Mouse (Mus musculus) urinary bladder, adult 2 months (tissue): ENCODE data around the gene Sorbs1. TPM values are rescaled to one million over a fixed set of nuclear protein-coding genes. Genes with fewer than 3 reads are reported as not detected.

Experiments
- DNase-seq: peaks from one replicate; pipeline ENCODE4 v3.0.0; 2022; ENCODE audit warnings: low spot score
- polyA plus RNA-seq: library from polyadenylated mRNA; depleted of rRNA; stranded (reverse); fragments of >200 nt; gene quantifications from 2 replicates; pipeline ENCODE4 v1.2.3, GENCODE M21; 2012

Sorbs1 gene
- polyA plus RNA-seq, 1 experiment, result 313 TPM

DNA sequence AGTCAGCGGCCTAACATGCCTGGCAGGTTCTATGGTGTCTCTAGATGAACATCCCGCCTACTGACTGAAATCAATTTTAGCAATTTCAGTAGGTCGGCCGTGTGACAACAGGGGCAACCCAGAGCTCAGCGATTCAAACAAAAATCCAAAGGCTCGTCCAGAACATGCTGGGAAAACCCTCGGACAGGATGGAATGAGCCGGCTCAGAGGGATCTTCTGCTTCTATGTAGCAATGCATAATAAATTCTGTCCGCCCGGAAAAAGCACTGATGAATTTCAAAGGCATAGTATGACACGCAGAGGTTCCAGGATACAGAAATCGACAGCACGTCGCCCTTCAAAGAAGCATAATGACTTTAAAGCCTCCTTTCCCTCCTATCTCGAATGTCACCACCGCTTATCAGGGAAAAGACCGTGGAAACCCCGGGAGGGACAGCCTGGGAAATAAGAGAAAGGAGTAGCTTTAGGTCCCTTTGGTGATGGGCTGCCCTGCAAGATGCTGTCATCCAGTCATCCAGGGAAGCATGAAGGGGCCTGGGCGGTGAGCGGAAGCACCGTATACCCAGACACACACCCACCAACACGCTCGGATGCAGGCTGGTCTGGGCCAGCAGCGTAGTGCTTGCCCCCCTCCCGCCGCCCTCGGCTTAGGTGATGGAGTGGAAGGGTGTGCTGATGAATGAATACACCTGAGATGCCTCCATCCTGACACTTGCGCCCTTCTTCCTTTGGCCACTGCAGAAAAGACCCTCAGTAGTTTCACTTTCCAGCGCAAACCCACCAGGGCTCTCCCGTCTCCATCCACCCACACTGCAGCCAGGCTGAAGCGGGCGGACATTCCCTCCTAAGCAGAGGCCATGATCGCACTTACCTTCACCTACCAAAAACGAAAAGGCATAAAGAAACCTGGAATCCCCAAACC, 818 bp downstream of the Sorbs1 start:
- no peak for DNase-seq

DNA sequence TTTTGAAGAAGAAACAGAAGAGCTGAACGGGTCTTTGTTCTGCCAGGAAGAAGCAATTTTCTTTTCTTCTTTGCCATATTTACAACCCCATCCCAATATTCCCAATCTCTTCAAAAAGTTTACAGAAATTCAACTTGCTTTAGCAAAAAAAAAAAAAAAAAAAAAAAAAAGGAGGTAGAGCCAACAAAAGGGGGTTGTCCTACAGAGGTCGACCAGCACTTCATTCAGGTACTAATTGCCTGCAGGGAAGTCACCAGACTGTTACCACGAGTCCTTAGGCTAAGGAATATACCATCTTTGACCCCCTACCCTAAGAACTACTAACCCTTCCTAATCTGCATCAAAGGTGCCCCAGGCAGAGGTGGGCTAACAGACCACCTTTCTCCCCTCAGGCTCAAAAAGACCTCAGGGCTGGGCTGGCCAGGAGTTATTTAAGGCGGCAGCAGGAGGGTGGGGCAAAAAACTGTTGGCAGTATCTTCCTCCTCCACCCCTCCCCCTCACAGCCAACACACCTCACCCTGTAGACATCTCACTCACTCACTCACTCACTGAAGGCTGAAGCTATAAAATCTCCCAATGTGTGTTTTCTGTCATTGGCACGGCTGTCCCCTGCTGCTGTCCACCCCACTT, 1.8 kb downstream of the Sorbs1 start:
- DNase-seq, result no peak

DNA sequence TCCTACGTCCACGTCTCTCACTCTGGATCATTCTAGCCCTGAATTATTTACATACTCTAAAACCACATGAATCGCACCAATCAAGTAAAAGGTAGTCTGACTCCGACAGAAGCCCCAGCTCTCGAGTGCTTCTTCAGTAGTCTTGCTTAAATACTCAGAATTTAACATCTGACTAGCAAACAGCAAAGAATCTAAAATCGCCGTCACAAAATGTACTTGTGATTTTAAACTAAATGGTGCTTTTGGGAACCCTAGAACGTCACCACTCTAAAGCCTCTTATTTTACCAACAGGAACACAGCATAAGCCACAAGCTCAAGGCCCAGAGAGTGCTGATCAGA, 2.5 kb downstream of the Sorbs1 start:
- no peak for DNase-seq

DNA sequence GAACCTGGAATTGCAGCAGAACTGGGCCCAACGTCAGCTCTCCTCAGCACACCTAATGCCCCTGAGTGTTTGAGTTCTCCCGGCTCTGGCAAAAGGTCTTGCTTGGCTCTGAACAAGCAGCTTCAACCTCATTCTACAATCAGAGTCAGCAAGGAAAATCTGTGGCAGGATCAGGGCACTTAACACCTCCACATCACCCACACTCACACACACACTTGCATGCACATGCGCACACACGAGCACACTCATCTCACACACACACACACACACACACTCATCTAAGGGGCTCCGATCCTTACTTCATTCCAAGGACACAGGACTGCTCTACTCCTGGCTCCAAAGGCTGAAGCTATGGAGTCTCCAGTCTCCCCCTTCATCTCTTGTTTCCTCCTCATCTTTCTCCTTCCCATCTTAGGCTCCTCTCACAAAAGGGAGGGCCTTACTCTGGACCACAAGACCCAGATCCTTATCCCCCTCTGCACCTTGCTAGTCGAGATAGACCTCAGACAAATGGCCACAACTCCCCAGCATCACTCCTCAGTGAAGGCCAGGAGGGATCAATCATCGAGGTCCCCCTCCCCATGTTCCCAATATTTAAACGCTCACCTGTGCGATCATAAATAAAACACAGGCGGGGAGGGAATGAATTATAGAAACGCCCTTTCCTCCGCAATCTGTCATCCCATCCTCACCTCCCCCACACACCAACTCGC, 3.0 kb downstream of the Sorbs1 start:
- DNase-seq, result no peak

DNA sequence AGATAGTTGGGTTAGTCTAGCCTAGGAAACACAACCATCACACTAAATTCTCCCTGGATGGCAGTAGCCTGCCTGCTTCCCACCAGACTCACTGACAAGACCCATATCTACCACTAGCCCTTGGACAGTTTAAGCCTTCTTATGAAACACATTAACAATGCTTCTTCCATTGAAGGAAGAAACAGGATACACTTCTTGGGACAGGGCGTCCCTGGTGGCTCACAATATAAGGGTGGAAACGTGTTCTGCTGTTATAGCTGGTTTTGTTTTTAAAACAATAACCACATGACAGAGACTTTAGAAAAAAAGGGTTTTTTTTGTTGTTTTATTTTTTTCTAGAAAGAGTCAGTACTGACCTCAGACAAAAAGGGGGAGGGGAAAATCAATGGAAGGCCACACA, 4.3 kb downstream of the Sorbs1 start:
- DNase-seq, result no peak

DNA sequence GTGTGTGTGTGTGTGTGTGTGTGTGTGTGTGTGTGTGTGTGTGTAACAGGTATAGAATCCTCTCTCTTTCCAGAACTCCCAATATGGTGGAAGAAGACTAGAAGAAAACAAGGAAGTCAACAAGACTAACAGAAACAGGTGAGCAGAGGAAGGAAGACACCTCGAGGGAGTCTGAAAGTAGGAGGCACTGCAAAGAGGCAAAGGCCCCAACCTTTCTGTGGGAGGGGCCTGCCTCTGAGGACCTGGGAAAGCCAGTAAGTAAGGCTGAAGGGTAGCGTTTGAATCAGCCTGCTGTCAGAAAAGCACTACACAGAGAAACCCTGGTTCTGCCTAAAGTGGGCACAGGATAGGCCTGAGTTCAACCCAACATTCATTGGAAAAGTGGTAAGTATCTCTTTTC, 4.7 kb downstream of the Sorbs1 start:
- no peak for DNase-seq

DNA sequence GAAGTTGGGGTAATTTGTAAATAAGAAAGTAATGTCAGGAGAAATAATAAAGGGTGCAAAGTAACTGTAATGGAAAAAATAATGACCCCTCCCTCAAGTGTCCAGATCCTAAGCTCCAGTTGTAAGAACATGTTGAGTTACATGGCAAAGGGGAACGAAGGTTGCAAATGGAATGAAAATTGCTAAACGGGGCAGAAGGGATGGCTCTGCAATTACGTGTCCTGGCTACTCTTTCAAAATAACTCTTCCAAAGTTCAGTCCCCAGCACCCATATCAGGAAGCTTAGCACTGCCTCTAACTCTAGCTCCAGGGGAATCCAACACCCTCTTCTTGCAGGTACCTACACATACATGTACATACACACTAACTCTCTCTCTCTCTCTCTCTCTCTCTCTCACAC, 6.6 kb downstream of the Sorbs1 start:
- DNase-seq, result no peak

DNA sequence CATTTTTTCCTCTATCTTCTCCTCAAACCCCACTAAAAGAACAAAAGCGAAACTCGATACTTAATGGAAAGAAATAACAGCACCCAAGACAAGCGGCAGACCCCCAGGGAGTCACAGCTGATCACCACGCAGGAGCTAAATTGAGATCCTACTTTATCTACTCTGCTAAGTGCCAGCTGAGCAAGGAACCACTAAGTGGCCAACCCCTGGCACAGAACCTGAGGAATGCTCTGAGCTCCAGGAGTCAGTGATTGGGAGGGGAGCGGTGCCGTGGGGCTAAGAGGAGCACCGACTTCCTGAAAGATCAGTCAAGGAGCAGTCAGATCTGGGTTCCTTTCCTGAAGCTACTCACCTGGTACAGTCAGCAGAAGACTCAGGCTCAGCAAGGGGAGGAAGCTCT, 9.2 kb downstream of the Sorbs1 start:
- DNase-seq, result no peak

DNA sequence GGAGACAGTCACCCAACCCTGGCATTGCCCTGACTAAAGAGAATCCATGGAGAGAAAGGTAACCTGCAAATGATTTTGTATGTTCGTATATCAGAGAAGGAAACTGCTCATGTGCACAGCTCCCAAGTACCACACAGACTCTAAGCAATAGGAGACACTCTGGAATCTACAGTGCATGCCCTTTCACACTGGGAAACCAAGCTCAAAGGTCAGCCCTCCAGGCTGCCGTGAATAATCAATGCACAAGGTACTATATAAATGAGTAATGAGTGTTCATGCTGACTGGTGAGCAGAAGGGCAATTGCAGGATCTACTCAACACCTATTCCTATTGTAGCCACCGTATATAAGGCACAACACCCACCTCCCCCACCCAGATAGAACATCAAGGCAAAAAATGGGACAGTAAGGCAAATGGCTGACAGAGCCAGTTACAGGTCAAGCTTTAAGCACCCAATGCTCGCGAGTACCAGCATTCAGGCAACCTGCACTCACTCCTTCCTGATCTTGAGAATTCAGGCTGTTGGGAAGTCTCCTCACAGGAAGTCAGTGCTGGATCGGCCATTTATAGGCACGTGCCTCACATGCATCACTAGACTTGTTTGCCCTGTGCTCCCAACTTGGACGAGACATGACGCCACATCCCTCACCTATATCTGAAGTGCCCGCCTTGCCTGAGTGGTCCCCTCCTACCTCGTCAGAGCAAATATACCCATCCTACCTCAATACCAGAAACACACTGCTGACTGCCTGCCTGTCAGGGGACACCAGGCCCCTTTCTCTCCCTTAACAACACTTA, 13.4 kb downstream of the Sorbs1 start:
- no peak for DNase-seq

DNA sequence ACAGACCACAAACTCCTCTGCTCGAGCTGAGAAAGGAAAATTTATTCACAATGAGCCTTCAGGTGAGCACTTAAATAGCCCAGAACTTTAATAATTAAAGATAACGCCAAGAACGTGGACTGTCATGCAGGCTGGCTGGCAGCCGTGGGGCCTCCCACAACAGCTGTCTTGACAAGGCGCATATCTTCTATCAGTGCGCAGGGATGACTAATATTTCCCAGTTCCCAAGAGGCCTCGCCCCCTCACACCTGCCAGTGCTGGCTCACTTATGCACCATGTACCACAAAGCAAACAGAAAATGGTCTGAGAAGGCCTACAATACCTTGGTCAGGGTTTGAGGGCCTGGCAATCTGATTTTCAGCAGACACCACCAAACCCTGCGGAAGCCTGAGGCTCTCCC, 14.4 kb downstream of the Sorbs1 start:
- DNase-seq, result no peak

DNA sequence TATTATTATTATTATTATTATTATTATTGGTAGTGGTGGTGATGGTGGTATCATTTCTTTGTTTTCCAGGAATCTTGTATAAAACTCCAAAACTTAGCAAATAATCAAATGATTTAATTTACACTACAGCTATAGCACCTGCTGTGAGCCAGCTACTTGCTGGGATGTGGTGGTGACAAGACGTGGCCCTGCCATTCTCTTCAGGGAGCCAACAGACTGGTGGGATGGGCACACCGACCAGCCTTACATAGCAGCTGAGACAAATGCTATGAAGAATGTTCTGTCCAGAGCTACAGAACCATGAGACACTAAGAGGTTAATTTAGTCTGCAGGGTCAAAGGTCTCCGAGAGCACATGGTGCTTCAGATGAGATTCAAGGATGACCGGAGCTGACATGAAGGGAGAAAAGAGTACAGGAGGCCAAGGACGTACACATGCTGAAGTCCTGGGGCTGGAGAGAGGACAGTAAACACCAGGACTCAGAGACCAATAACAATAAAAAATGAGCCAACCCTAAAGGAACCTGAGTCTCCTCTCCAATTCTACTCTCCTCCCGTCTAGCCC, 15.3 kb downstream of the Sorbs1 start:
- no peak for DNase-seq

DNA sequence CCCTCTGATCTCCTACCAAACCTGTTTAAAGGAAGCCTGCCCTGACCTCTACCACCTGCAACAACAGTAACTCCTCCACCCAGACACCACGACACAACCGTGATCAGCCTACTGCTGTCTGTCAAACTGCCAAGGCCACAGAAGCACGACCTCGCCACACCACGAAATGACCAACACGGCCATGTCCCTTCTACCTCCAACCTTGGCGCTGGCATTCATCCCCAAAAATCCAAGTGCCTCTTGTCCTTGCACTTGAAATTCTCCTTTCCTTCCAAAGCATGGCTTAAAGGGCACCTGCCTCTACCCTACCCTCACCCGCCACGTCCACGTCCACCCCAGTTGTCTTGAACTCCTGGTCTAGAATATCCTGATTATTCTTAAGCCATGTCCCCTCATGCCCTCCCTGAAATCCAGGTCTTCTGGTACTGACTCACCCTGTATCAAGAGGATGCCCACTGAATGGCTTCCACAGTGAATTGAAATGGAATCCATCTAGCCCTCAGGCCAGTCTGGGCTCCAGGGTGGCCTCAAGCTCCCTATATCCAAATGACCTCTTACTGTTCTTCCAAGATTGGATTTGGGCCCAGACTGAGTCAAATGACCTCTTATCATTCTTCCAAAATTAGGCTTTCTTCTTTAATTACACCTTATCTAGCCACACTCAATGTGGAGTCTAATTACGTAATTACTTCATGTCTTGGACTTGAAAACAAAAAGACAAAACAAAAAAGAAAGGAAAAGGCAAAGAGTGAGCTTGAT, 16.9 kb downstream of the Sorbs1 start:
- no peak for DNase-seq

DNA sequence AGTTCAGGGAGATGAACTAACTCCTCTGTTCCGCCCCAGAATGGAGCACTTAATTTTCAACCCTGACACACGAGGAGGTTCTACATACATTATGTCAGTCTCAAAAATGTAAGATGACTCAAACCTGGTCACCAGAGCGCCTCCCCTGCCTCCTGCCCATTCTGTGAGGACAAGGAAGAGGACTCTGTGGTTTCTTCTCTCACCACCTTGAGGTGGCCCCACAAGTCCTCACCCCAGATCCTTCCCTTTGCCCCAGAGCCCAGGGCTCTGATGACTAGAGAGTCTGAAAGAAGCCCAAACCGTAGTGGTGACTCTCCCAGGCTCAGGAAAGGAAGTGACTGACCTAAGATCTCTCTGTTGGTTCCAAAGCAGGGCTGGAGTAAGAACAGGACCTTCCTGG, 17.5 kb downstream of the Sorbs1 start:
- DNase-seq, result no peak

DNA sequence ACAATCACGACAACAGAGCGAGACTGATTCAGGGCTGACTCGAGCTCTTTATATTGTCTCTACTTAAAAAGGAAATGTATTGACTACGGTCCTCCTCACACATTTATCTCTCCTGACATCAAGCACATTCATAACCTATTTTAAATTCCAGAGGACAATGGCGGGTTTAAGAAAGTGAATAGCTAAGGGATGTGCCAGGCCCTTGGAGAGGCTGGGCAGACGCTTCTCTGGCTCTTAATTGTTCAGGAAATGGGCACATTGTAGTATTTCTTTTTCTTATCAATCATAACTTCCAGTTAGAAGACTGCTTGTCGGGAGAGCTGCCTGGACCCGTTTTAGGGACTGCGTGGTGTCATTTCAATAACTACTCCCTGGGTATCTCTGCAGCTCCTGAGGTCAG, 20.7 kb downstream of the Sorbs1 start:
- no peak for DNase-seq

DNA sequence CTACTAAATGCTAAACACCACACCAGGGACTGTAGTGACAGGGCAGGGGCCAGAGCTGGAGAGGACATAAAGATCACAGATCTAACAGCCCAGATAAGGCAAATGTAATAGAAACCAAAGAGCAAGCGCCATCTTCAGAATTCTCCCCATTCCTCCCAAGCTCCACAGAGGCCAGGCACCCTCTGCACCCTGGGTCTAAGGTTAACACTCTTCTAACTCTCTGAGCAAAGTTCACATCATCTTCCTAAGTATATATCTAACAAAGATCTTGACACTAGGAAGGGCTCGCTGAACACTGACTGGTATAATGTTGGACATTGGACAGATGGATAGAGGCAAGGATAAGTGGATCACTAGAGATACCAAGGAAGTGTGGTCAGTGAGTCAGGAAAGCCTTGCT, 22.1 kb downstream of the Sorbs1 start:
- DNase-seq, result no peak

DNA sequence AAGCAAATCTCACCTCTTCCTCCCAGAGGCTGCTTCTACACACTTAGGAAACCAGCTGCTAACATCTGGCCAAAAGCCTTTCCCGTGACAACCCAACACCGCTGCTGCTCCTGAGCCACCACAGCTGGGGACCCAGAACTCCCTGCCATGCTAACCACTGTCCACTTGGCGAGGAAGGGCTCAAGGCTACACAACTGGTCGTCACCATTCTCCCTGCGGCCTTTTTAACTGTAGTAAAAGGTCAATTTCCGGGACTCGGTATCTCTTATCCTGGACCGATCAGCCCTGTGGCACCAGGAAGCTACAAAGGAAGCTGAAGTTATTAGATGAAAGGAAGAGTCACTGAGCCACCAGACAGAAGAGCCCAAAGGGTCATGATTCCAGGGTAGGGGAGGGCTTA, 22.8 kb downstream of the Sorbs1 start:
- DNase-seq, result no peak

DNA sequence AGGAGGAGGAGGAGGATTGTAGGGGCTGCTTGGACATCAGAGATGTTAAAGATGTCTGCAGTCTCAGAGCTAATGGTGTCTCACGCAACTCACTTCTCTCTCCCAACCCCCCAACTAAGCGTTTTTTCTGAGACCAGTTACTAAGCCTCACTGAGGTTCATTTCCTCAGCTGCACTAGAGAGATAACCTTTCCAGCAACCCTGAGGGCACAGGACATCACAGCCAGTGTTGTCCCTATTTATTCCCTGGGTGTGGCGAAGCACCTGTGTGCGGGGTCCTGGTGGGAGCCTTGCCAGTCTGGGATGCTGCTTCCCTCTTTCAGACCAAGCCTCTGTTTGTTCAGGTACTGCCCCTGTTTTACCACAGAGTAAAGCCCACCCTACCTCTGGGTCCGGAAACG, 23.9 kb downstream of the Sorbs1 start:
- DNase-seq, result no peak

DNA sequence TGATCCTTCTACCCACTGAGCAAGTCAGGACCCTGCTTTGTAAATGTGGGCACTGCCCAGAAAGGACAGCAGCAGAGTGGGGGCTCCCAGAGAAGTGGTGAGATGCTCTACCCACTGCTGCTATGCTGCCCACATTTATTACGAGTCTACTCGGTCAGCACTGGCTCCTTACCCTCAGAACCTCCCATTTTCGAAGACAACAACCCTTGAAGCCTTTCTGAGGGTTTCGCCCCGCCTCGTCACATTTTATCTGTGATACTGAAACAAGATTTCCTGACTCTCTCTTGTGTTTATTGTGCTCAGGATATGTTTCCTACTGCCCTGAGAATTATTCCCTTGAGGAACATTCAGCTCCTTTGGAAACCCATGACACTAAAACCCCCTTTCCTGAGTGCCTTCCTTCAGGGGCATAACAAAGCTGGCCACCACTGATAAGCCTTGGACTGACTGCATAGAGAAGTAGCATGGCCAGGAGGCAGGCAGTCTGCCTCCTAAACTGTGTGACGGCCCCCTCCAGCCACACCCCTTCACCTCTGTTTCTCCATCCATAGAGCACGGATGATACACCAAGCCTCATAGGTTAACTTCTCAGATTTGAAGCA, 24.6 kb downstream of the Sorbs1 start:
- DNase-seq, result no peak

DNA sequence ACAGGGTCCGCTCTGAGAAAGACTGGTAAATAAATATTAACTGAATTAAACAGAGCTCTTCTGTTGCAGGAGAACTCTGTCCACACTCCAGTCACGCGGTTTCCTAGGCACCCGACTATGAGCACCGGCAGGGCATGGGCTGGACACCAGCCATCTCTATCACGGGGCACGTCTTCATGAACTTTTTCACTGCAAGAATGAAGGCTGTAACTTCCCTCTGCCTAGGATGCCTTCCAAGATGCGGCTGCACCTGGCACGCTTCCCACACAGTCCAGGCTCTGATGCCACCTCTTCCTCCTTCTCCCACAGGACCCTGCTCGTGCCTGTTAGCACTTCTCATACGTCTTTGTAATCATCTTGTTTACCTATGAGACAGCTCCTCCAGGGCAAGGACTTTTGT, 26.0 kb downstream of the Sorbs1 start:
- DNase-seq, result peak; percentile 53

DNA sequence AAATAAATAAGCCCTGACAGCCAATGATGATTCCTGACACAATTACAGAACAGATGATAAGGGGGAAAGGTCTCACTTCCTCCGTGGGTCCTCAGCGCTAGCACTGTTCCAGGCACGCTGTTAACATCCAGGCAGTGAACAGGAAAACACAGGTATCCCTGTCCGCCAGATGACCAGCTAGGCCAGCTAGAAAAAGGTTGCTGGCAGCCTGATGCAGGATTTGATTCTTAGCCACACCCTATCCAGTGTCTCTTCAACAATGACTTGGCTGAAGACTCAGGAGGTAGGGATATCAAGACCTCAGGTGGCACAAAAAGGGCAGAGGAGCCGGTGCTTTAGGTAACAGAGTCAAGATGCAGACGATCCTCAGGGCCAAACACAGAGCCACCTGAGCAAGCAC, 32.5 kb downstream of the Sorbs1 start:
- DNase-seq, result no peak

DNA sequence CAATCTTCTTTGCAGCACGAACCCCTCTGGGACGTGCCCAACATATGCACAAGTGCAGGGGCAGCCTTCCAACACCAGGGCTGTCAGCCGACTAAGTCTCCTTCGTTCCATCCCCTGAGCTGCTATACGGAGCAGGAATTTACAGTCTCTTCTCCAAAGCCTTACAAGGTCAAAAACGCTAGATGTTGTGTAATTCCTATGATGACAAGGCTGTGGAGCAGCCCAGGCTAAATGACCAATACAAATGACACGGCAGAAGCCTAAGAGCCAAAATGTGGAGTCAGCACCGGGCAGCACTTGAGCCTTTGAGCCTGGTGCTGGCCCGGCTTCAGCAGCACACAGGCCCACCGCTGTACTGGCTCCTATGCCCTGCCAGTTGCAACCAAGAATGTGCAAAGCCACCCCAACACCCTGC, 35.4 kb downstream of the Sorbs1 start:
- DNase-seq, result no peak
